Mouse (Mus musculus) CH12.LX (cell line): Measurements from ENCODE around the gene Chd5. TPM values are rescaled to one million over a fixed set of nuclear protein-coding genes. Genes with fewer than 3 reads are reported as not detected.

Experiments used
- DNase-seq: peaks from one replicate; pipeline ENCODE4 v3.0.0-alpha.2; 2013; ENCODE audit errors: extremely low read depth
- H3K27ac ChIP-seq: 2 replicates; pipeline ENCODE4 v1.5.1; 2012; ENCODE audit warnings: low read depth, mild to moderate bottlenecking, control low read depth, moderate library complexity; ENCODE audit not compliant: insufficient read depth
- H3K27me3 ChIP-seq: replicated peaks from 2 replicates; pipeline ENCODE3; 2012; ENCODE audit warnings: inconsistent platforms
- H3K36me3 ChIP-seq, 2 experiments: replicated peaks in 1 of 2; 2 replicates each; pipeline versions ENCODE3 to v1.6.1; 2012; ENCODE audit warnings: inconsistent platforms in 1 of 2, low read length in 1 of 2, mild to moderate bottlenecking in 1 of 2, mixed read lengths in 1 of 2, moderate library complexity in 1 of 2; ENCODE audit not compliant: control insufficient read depth in 1 of 2, insufficient read depth in 1 of 2
- H3K4me1 ChIP-seq, 2 experiments: 2 replicates each; pipeline ENCODE4 v1.6.1; 2012; ENCODE audit warnings: inconsistent platforms in 1 of 2, moderate library complexity in 1 of 2; ENCODE audit not compliant: insufficient read depth in 2 of 2, control insufficient read depth in 1 of 2
- H3K4me2 ChIP-seq: 2 replicates; pipeline ENCODE4 v1.6.1; 2012; ENCODE audit warnings: low read depth, mild to moderate bottlenecking, control low read depth; ENCODE audit not compliant: poor library complexity, insufficient read depth, severe bottlenecking
- H3K4me3 ChIP-seq, 3 experiments: fragments of 150-350 bp in 1 of 3; sonication (generic) in 1 of 3; replicated peaks in 1 of 3; 2 replicates each; pipeline versions ENCODE3 to v1.5.1; 2011 to 2012; ENCODE audit warnings: low read depth in 2 of 3, low read length in 2 of 3, mild to moderate bottlenecking in 2 of 3, moderate library complexity in 2 of 3, control low read depth in 1 of 3, improper control_type of control experiment in 1 of 3, inconsistent platforms in 1 of 3, mixed read lengths in 1 of 3; ENCODE audit not compliant: poor library complexity in 1 of 3
- H3K79me2 ChIP-seq: replicated peaks from 2 replicates; pipeline ENCODE4 v1.6.1; 2012; ENCODE audit warnings: mild to moderate bottlenecking, moderate library complexity; ENCODE audit not compliant: control insufficient read depth, poor library complexity, insufficient read depth, severe bottlenecking; ENCODE audit errors: extremely low read depth
- H3K9ac ChIP-seq: 2 replicates; pipeline ENCODE4 v1.6.1; 2012; ENCODE audit warnings: low read depth, mild to moderate bottlenecking, control low read depth, moderate library complexity; ENCODE audit not compliant: insufficient read depth
- H3K9me3 ChIP-seq: replicated peaks from 2 replicates; pipeline ENCODE3; 2012; ENCODE audit warnings: low read length, inconsistent platforms, mixed read lengths
- BHLHE40 ChIP-seq: IDR thresholded peaks from 2 replicates; pipeline ENCODE4 v1.6.1; 2011; ENCODE audit warnings: mild to moderate bottlenecking, low read depth, low read length, improper control_type of control experiment
- ELF1 ChIP-seq: IDR thresholded peaks from 2 replicates; pipeline ENCODE4 v1.6.1; 2014; ENCODE audit warnings: low read depth, mild to moderate bottlenecking, inconsistent platforms, low read length, improper control_type of control experiment
- HCFC1 ChIP-seq: IDR thresholded peaks from 2 replicates; pipeline ENCODE4 v1.6.1; 2012; ENCODE audit warnings: low read depth, mild to moderate bottlenecking, inconsistent platforms, low read length, improper control_type of control experiment
- IRF4 ChIP-seq: IDR thresholded peaks from 2 replicates; pipeline ENCODE4 v1.6.1; 2014; ENCODE audit warnings: low read depth, mild to moderate bottlenecking, inconsistent platforms, low read length, improper control_type of control experiment
- JUND ChIP-seq: conservative IDR thresholded peaks from 2 replicates; pipeline ENCODE4 v1.6.1; 2011; ENCODE audit warnings: low read depth, low read length, improper control_type of control experiment
- MAFK ChIP-seq: IDR thresholded peaks from 2 replicates; pipeline ENCODE4 v1.6.1; 2011; ENCODE audit warnings: low read length, improper control_type of control experiment; ENCODE audit not compliant: insufficient replicate concordance
- MAZ ChIP-seq: IDR thresholded peaks from 2 replicates; pipeline ENCODE4 v1.6.1; 2012; ENCODE audit warnings: low read depth, mild to moderate bottlenecking, inconsistent platforms, low read length, improper control_type of control experiment, moderate library complexity
- MEF2A ChIP-seq: IDR thresholded peaks from 2 replicates; pipeline ENCODE4 v1.6.1; 2014; ENCODE audit warnings: low read depth, mild to moderate bottlenecking, inconsistent platforms, low read length, improper control_type of control experiment, borderline replicate concordance
- MYC ChIP-seq: IDR thresholded peaks from 2 replicates; pipeline ENCODE4 v1.6.1; 2011; ENCODE audit warnings: low read depth, mild to moderate bottlenecking, improper control_type of control experiment, low read length
- NRF1 ChIP-seq: IDR thresholded peaks from 2 replicates; pipeline ENCODE4 v1.6.1; 2014; ENCODE audit warnings: low read depth, mild to moderate bottlenecking, inconsistent platforms, low read length, improper control_type of control experiment, moderate library complexity
- POLR2A ChIP-seq: IDR thresholded peaks from 2 replicates; pipeline ENCODE4 v1.6.1; 2011; ENCODE audit warnings: low read depth, mild to moderate bottlenecking, improper control_type of control experiment, low read length
- ZKSCAN1 ChIP-seq: IDR thresholded peaks from 2 replicates; pipeline ENCODE4 v1.6.1; 2012; ENCODE audit warnings: low read depth, inconsistent platforms, low read length, improper control_type of control experiment, borderline replicate concordance
- dilution Hi-C: fragments of 300-500 bp; cut with MboI; formaldehyde crosslinking; loops from 2 replicates; pipeline ENCODE4 v1.14.3; 2020; ENCODE audit warnings: low sequenced_read_pairs; ENCODE audit not compliant: extremely low pct_unique_long_range_greater_than_20kb, extremely low pct_ligation_motif_present
- in situ Hi-C: fragments of 300-500 bp; cut with MboI; formaldehyde crosslinking; loops from 3 replicates; pipeline ENCODE4 v1.14.3; 2019; ENCODE audit warnings: low sequenced_read_pairs, low pct_ligation_motif_present, low pct_unique_long_range_greater_than_20kb, mixed read lengths
- polyA plus RNA-seq: library from polyadenylated mRNA; unstranded; fragments of >175 nt; gene quantifications from 2 replicates; pipeline ENCODE4 v1.2.1, GENCODE M21; 2012; ENCODE audit warnings: low read depth; ENCODE audit not compliant: insufficient read length
- total RNA-seq, 2 experiments: library from RNA; depleted of rRNA; stranded (reverse); fragments of 300-350 nt in 1 of 2; fragments of >200 nt in 1 of 2; gene quantifications; 2 replicates each; pipeline ENCODE4 v1.2.3; 2012 to 2014

Chd5 gene
- total and polyA plus RNA-seq, 3 experiments: 0.44 to 3.4 (median 1.2) TPM

DNA sequence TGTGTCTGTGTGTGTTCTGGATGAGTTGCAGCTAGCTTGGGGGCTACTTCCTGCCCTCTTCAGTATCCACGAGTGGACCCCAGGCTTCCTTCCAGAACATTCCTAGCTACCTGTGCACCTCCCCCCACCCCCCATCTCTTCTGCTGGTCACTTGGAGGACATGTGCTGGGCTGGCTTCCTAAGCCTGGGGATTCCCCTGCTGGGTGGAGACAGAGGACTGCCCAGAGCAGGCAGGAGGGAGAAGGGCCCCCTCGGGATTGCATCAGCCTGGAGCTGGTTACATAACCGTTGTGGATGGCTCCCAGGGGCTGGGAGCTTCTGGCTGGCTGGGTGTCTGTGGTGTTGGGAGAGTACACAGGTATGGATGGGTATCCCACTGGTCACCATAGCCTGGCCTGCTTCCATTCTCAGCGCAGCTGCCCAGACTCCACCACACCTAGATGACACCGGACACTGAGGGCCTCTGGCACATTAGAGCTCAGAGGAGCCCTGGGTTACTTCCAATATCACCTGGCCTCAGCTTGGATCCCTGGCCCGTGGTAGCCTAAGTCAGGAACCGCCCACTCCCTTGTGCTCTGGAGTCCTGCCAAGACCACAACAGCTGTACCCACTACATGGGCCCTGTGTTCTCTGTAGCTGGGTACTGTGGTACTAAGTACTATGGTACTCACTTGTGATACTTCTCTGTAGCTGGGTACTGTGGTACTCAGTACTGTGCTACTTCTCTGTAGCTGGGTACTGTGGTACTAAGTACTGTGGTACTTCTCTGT lies 6.9 kb downstream of the Chd5 start:
- TF ChIP-seq JUND (no peak), ZKSCAN1 (no peak), MAFK (no peak), IRF4 (0 out of 2 replicates have a peak, but pooled peaks have one; percentile 24), POLR2A (peak; percentile 26; the same call in 1 of the 2 replicates), MAZ (peak; percentile 61; the same call in 1 of the 2 replicates), MYC (0 out of 2 replicates have a peak, but pooled peaks have one; percentile 62), BHLHE40 (peak; percentile 74), ELF1 (peak; percentile 28; the same call in 1 of the 2 replicates)
- Histone ChIP-seq H3K36me3 (no peaks in the 10 kb centered on the region), H3K9me3 (no peaks in the 10 kb centered on the region), H3K4me1 (peaks cover 23 to 45% of the 10 kb centered on the region in 2 experiments), H3K27me3 (peaks cover 2% of the 10 kb centered on the region), H3K79me2 (no peaks in the 10 kb centered on the region), H3K4me2 (peak overlapping the region; percentile 3; the same call in 1 of the 2 replicates), H3K9ac (peak overlapping the region; percentile 3; the same call in 1 of the 2 replicates), H3K4me3 (peak overlapping the region in 1 of 3 experiments; percentile 6), H3K27ac (no peak overlapping the region)
- in situ Hi-C loops (no loop called here), dilution Hi-C loops (no loop called here)
- no peak for DNase-seq

DNA sequence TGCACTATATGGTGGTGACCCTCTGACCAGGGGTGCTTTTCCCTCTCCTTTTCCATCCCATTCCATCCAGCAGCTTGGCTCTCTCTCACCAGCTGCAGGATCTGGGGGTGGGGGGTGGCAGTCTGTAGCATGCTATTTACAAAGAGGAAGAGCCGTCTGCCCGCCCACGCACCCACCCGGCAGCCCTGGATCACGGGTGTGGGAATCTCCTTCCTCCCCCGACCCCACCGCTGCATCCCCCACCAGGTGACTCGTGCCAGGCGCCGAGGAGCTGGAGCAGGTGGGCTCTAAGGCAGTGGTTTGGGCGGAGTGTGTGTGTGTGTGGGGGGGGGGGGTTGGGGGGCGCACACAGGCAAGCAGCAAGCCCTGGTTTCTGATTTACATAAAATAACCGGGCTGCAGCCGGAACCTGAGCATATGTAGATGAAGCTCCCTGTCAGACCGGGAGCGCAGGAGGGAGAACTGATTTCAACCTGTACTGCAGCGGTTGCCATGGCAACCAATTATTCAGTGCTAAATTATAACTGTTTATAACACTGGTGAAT lies 11.5 kb downstream of the Chd5 start:
- H3K4me1 ChIP-seq: peaks cover 25 to 35% of the 10 kb centered on the region in 2 experiments

More for the DNA sequence above, 11.5 kb downstream of the Chd5 start:
- no peak overlapping the region for H3K27ac ChIP-seq
- H3K79me2 ChIP-seq: no peaks in the 10 kb centered on the region
- in situ Hi-C loops: loop anchor here (5.0 kb wide), 1 partner anchor 67 kb away; no protein-coding TSS in a partner anchor
- H3K9ac ChIP-seq: no peak overlapping the region
- no peak overlapping the region; the same call in 1 of the 2 replicates for H3K4me2 ChIP-seq
- no peaks in the 10 kb centered on the region for H3K36me3 ChIP-seq
- no peaks in the 10 kb centered on the region for H3K9me3 ChIP-seq
- dilution Hi-C loops: no loop called here
- no peak for TF ChIP-seq HCFC1
- TF ChIP-seq NRF1: no peak
- TF ChIP-seq MEF2A: no peak
- H3K27me3 ChIP-seq: peaks cover 7% of the 10 kb centered on the region
- no peak overlapping the region for H3K4me3 ChIP-seq
- DNase-seq: no peak
